Mouse (Mus musculus) lung, embryonic 15.5 days (tissue): ENCODE results near the gene Runx1. TPM values are rescaled to one million over a fixed set of nuclear protein-coding genes. Genes with fewer than 3 reads are reported as not detected.

Experiments
- ATAC-seq: fragments of 200-750 bp; cut with Nextera tagmentation; 2 replicates; pipeline ENCODE4 v1.8.0; 2017; ENCODE audit warnings: moderate number of reproducible peaks, borderline replicate concordance; ENCODE audit not compliant: low FRiP score, low TSS enrichment; ENCODE audit errors: extremely low read depth
- H3K27ac ChIP-seq: fragments of 300-500 bp; sonication (generic); 2 replicates; pipeline ENCODE4 v1.5.1; 2015; ENCODE audit warnings: moderate library complexity, mild to moderate bottlenecking, inconsistent platforms
- H3K27me3 ChIP-seq: fragments of 300-500 bp; sonication (generic); 2 replicates; pipeline ENCODE4 v1.6.1; 2015; ENCODE audit warnings: inconsistent platforms
- H3K36me3 ChIP-seq: fragments of 300-500 bp; sonication (generic); 2 replicates; pipeline ENCODE4 v1.6.1; 2015; ENCODE audit warnings: inconsistent platforms
- H3K4me1 ChIP-seq: fragments of 300-500 bp; sonication (generic); 2 replicates; pipeline ENCODE4 v1.6.1; 2015; ENCODE audit warnings: inconsistent platforms
- H3K4me2 ChIP-seq: fragments of 300-500 bp; sonication (generic); 2 replicates; pipeline ENCODE4 v1.6.1; 2015; ENCODE audit warnings: inconsistent platforms, mild to moderate bottlenecking, moderate library complexity
- H3K4me3 ChIP-seq: fragments of 300-500 bp; sonication (generic); 2 replicates; pipeline ENCODE4 v1.5.1; 2015; ENCODE audit warnings: mild to moderate bottlenecking, inconsistent platforms
- H3K9ac ChIP-seq: fragments of 300-500 bp; sonication (generic); 2 replicates; pipeline ENCODE4 v1.6.1; 2015; ENCODE audit warnings: inconsistent platforms
- H3K9me3 ChIP-seq: fragments of 300-500 bp; sonication (generic); 2 replicates; pipeline ENCODE4 v1.6.1; 2016; ENCODE audit warnings: inconsistent platforms
- WGBS: fragments of 180-500 bp; shearing (Covaris S2); methylation state at CpG from one replicate; pipeline ENCODE4 v1.1.7; 2015; 5-methylcytosine and 5-hydroxymethylcytosine counted together
- polyA plus RNA-seq: library from polyadenylated mRNA; unstranded; fragments of >200 nt; fragmentation: Nextera tagmentation; extraction: Ambion mirVana; gene quantifications from 2 replicates; pipeline ENCODE4 v1.2.1, GENCODE M21; 2015

The Runx1 gene
- polyA plus RNA-seq, 1 experiment from 2014 or later: 10.6 TPM

DNA sequence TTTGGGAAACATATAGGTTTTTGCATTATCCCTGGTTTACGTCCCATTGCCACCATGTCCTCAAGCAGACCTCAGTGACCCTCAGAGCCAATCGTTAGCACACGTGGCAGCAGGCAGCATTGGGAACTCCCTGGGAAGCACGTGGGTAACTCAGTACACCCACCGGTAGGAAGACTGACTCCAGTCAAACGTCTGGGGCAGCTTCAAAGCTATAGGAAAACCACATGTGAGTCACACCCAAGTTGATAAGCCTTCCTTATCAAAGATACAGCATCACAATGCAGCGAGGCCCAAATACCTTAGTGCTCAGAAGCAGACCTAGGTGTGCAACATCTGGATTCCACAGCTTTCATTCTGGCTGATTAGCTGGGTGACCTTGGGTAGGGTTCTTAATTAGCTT lies 164.2 kb downstream of the Runx1 start:
- Histone ChIP-seq H3K4me3 (no peak overlapping the region), H3K27me3 (no peaks in the 10 kb centered on the region), H3K27ac (no peak overlapping the region), H3K9me3 (no peaks in the 10 kb centered on the region), H3K9ac (no peak overlapping the region), H3K36me3 (0 out of 2 replicates have a peak, but pooled peaks cover 3% of the 10 kb centered on the region), H3K4me1 (peaks cover 16% of the 10 kb centered on the region; the same call in 1 of the 2 replicates), H3K4me2 (no peak overlapping the region)
- 69% methylated on average over 7 of the region's 7 CpGs for WGBS
- no peak for ATAC-seq

GRCm38 (mm10) chr16:92656750-92657149 lies 169.2 kb downstream of the Runx1 start:
- Histone ChIP-seq H3K9ac (no peak overlapping the region), H3K4me3 (no peak overlapping the region), H3K36me3 (no peaks in the 10 kb centered on the region), H3K9me3 (no peaks in the 10 kb centered on the region), H3K4me1 (peaks cover 39% of the 10 kb centered on the region), H3K27ac (peak overlapping the region; percentile 74), H3K27me3 (no peaks in the 10 kb centered on the region), H3K4me2 (no peak overlapping the region)
- ATAC-seq: no peak
- 64% methylated on average over 5 of the region's 5 CpGs for WGBS

DNA sequence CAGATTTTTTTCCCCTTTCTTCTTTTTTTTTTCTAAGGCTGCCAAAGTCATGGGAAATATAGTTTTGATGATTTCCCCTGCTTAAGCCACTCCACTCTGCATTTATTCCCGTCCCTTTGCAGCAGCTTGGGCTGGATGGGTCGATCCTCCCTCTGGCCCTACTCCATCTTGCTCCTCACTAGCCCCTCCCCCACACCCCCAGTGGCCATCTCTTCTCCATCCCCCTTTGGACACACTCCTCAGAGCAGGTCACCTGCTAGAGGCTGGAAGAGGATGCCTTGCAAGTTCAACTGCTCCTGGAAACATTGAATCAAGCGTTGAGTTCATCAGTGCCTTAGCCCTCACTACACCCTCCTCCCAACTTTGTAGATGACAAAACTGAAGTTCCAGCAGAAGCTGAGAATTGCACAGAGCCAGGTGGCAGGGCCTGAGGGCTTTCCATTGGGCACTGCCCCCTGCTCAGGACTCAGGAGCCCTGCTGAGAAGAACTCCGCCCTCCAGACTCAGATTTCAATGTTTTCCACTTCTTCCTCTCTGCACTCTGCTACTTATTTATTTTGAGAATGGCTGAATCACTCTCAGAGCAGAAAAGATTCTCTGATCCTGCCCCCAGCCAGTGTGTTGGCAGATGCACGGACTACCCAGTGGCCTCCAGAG lies 171.5 kb downstream of the Runx1 start:
- Histone ChIP-seq H3K36me3 (no peaks in the 10 kb centered on the region), H3K9ac (no peak overlapping the region), H3K4me2 (no peak overlapping the region), H3K27me3 (no peaks in the 10 kb centered on the region), H3K4me1 (peaks cover 39% of the 10 kb centered on the region), H3K4me3 (no peak overlapping the region), H3K27ac (peak overlapping the region; percentile 56), H3K9me3 (no peaks in the 10 kb centered on the region)
- WGBS: 23% methylated on average over 5 of the region's 5 CpGs
- ATAC-seq: no peak

- Histone ChIP-seq H3K27ac (peak overlapping the region; percentile 56; the same call in 1 of the 2 replicates), H3K4me1 (peaks cover 39% of the 10 kb centered on the region), H3K4me2 (no peak overlapping the region), H3K27me3 (no peaks in the 10 kb centered on the region), H3K4me3 (no peak overlapping the region), H3K9ac (no peak overlapping the region), H3K9me3 (no peaks in the 10 kb centered on the region), H3K36me3 (no peaks in the 10 kb centered on the region)
- 48% methylated on average over 5 of the region's 5 CpGs for WGBS
- no peak for ATAC-seq
Measured at GRCm38 (mm10) chr16:92653816-92654215, 172.1 kb downstream of the Runx1 start.

GRCm38 (mm10) chr16:92651256-92651655 lies 174.7 kb downstream of the Runx1 start:
- Histone ChIP-seq H3K27ac (no peak overlapping the region), H3K9ac (no peak overlapping the region), H3K4me2 (no peak overlapping the region), H3K36me3 (no peaks in the 10 kb centered on the region), H3K4me1 (peaks cover 31% of the 10 kb centered on the region), H3K4me3 (no peak overlapping the region), H3K9me3 (no peaks in the 10 kb centered on the region), H3K27me3 (no peaks in the 10 kb centered on the region)
- ATAC-seq: no peak
- 92% methylated on average over 3 of the region's 3 CpGs for WGBS

GRCm38 (mm10) chr16:92646153-92646552 lies 179.8 kb downstream of the Runx1 start:
- Histone ChIP-seq H3K36me3 (no peaks in the 10 kb centered on the region), H3K27ac (peak overlapping the region; percentile 86), H3K4me3 (no peak overlapping the region), H3K4me1 (peaks cover 28% of the 10 kb centered on the region), H3K9me3 (no peaks in the 10 kb centered on the region), H3K27me3 (no peaks in the 10 kb centered on the region), H3K9ac (no peak overlapping the region), H3K4me2 (no peak overlapping the region)
- no peak for ATAC-seq
- 66% methylated on average over 13 of the region's 13 CpGs for WGBS

- no peak overlapping the region for H3K9ac ChIP-seq
- H3K4me1 ChIP-seq: peaks cover 28% of the 10 kb centered on the region
- H3K27ac ChIP-seq: peak overlapping the region; percentile 86
Measured at GRCm38 (mm10) chr16:92645423-92646115, 180.4 kb downstream of the Runx1 start.

DNA sequence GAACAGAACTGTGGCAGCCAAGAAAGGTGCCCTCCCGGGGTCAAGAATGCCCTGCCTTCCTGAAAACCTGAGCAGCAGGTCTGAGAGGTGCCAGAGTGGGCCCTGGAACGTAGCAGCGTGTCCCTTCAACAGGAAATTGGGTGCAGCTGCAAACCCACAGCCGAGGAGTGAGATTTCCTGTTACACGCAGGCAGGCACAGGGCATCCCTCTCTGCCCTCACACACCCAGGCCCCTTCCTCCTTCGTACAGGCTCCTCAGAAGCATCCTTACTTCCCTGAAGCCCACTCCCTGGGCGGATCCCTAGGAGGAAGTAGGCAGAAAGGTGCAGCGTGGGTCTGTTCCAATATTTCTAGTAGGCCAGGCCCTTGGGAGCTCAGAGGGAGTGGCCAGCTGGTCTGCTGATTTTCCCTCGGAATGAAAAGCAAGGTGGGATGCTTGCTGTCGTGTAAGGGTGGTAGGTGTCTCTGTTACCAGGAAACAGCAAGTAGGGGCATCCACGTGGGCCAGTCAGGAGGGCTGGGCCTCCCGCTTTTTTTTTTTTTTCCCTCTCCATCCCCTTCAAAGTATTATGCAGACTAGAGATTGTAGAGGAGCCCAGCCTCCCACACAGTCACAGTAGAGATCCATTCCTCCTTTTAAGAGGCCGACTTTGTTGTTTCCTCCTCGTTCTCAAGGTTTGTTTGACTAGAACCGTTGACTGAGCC lies 181.1 kb downstream of the Runx1 start:
- 33% methylated on average over 15 of the region's 15 CpGs for WGBS

More at GRCm38 (mm10) chr16:92645423-92646115, 180.4 kb downstream of the Runx1 start:
- no peak overlapping the region for H3K4me2 ChIP-seq
- H3K9me3 ChIP-seq: no peaks in the 10 kb centered on the region
- no peaks in the 10 kb centered on the region for H3K36me3 ChIP-seq
- H3K27me3 ChIP-seq: no peaks in the 10 kb centered on the region
- ATAC-seq: no peak
- WGBS: 48% methylated on average over 22 of the region's 22 CpGs
- no peak overlapping the region for H3K4me3 ChIP-seq

GRCm38 (mm10) chr16:92644315-92644714 lies 181.6 kb downstream of the Runx1 start:
- 54% methylated on average over 10 of the region's 10 CpGs for WGBS
- H3K4me1 ChIP-seq: peaks cover 31% of the 10 kb centered on the region
- no peak overlapping the region for H3K4me3 ChIP-seq
- no peaks in the 10 kb centered on the region for H3K27me3 ChIP-seq
- ATAC-seq: no peak; the same call in 1 of the 2 replicates
- no peak overlapping the region for H3K4me2 ChIP-seq
- no peaks in the 10 kb centered on the region for H3K9me3 ChIP-seq
- H3K27ac ChIP-seq: peak overlapping the region; percentile 86
- H3K9ac ChIP-seq: no peak overlapping the region
- H3K36me3 ChIP-seq: no peaks in the 10 kb centered on the region

More for the DNA sequence above, 181.1 kb downstream of the Runx1 start:
- Histone ChIP-seq H3K27ac (peak overlapping the region; percentile 86), H3K4me1 (peaks cover 28% of the 10 kb centered on the region), H3K4me3 (no peak overlapping the region), H3K4me2 (no peak overlapping the region), H3K9ac (no peak overlapping the region), H3K36me3 (no peaks in the 10 kb centered on the region), H3K27me3 (no peaks in the 10 kb centered on the region), H3K9me3 (no peaks in the 10 kb centered on the region)
- ATAC-seq: peak; percentile 47

- Histone ChIP-seq H3K4me2 (no peak overlapping the region), H3K9ac (no peak overlapping the region), H3K4me3 (no peak overlapping the region), H3K9me3 (no peaks in the 10 kb centered on the region), H3K27ac (no peak overlapping the region), H3K27me3 (no peaks in the 10 kb centered on the region), H3K4me1 (peaks cover 34% of the 10 kb centered on the region), H3K36me3 (no peaks in the 10 kb centered on the region)
- ATAC-seq: no peak
- 69% methylated on average over 8 of the region's 8 CpGs for WGBS
Measured at GRCm38 (mm10) chr16:92642283-92642682, 183.7 kb downstream of the Runx1 start.

GRCm38 (mm10) chr16:92641053-92641452 lies 184.9 kb downstream of the Runx1 start:
- Histone ChIP-seq H3K27me3 (no peaks in the 10 kb centered on the region), H3K9ac (no peak overlapping the region), H3K4me2 (no peak overlapping the region), H3K27ac (no peak overlapping the region), H3K4me1 (peaks cover 26% of the 10 kb centered on the region), H3K4me3 (no peak overlapping the region), H3K36me3 (no peaks in the 10 kb centered on the region), H3K9me3 (no peaks in the 10 kb centered on the region)
- WGBS: 57% methylated on average over 6 of the region's 6 CpGs
- no peak for ATAC-seq

DNA sequence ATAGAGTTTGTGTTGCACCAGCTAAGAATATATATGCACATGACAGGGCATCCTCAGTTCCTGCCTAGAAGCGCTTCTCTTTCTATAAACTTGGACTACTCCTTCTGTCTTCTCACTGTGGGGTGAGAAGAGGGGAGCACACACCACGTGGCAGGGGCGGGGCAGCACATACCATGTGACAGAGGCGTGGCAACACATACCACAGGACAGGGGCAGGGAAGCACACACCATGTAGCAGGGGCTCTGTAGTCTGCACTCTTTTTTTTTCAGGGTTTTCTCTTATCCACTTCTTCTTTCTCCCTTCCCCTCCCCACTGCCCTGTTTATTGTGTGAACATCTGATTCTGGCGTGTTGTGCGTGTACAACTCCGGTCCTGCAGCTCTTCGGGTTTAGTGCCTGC lies 186.9 kb downstream of the Runx1 start:
- 65% methylated on average over 8 of the region's 8 CpGs for WGBS

More for the DNA sequence above, 186.9 kb downstream of the Runx1 start:
- Histone ChIP-seq H3K4me3 (no peak overlapping the region), H3K27ac (no peak overlapping the region), H3K9ac (no peak overlapping the region), H3K36me3 (no peaks in the 10 kb centered on the region), H3K9me3 (no peaks in the 10 kb centered on the region), H3K4me2 (no peak overlapping the region), H3K4me1 (peaks cover 11% of the 10 kb centered on the region), H3K27me3 (no peaks in the 10 kb centered on the region)
- no peak for ATAC-seq
